Comparison of ENCODE assay signal across 15 mouse cellular contexts in the genomic region with DNA sequence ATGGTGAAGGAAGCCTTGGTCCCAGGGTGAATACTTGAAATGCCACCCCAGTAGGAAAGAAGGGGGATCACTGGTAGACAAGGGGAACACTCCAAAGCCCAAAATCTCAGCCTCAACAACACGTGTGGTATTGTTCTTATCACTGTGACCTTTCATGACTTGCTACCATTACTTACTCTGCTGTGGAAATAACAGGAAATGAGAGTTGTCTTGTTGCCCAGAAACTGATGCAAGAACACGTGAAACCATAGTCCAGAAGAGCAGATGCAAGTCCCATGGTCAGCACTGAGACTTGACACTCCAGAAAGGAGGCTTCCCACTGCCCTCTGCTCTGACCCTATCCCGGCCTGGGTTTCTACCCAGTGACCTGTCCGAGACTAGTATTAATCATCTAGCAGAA.
DNase-seq lines count a peak whose midpoint lies in the region; ATAC-seq lines count a peak whose summit lies in the region.
"Had no signal": no experiment of that assay in that cellular context is flagged by ENCODE, and none has a peak within 500 bp of the region (broad histone marks: within the 10 kb centered on the region; RNA-seq: fewer than 3 reads in every experiment).

No protein-coding gene starts in this region.

- H3K9me3 ChIP-seq in heart, embryonic 10.5 days, result no peaks in the 10 kb centered on the region
- no peaks in the 10 kb centered on the region for H3K9me3 ChIP-seq in midbrain, embryonic 15.5 days
- H3K9me3 ChIP-seq: intestine, embryonic 15.5 days; limb, embryonic 13.5 days had no signal

- H3K36me3 ChIP-seq in heart, embryonic 10.5 days, result no peaks in the 10 kb centered on the region
- H3K36me3 ChIP-seq in midbrain, embryonic 15.5 days (replicated peaks), result no peaks in the 10 kb centered on the region
- H3K36me3 ChIP-seq: intestine, embryonic 15.5 days; limb, embryonic 13.5 days had no signal

- peak; percentile 95 for DNase-seq in heart, adult 11 months
- no peak for DNase-seq in heart, embryonic 10.5 days (ENCODE audit: low spot score)
- peak; percentile 65 for DNase-seq in kidney, adult 9 months
- no peak for DNase-seq in kidney, adult 18-20 months
- peak; percentile 15 for DNase-seq in adrenal gland, adult 8-10 months
- peak; percentile 7 to 25 for DNase-seq in heart, postnatal 10 days
- no peak for DNase-seq in testis, postnatal 10 days (ENCODE audit: low spot score)
- DNase-seq: cerebellum, adult 11-12 months; gastrocnemius, postnatal 36 days; spleen, adult 18-20 months; thymus, adult 2 months had no signal

- no peak overlapping the region for H3K9ac ChIP-seq in midbrain, embryonic 15.5 days
- H3K9ac ChIP-seq: hindbrain, embryonic 14.5 days; intestine, embryonic 15.5 days; limb, embryonic 13.5 days had no signal

- no peak for ATAC-seq in midbrain, embryonic 15.5 days (replicated peaks)
- ATAC-seq: intestine, embryonic 15.5 days had no signal

- intact Hi-C loops in heart, postnatal 10 days (cut with DNase I), result no loop called here

- H3K4me1 ChIP-seq in heart, embryonic 10.5 days, result no peaks in the 10 kb centered on the region
- H3K4me1 ChIP-seq in midbrain, embryonic 15.5 days, result peaks cover 11% of the 10 kb centered on the region
- H3K4me1 ChIP-seq: intestine, embryonic 15.5 days; limb, embryonic 13.5 days had no signal

- H3K4me2 ChIP-seq in midbrain, embryonic 15.5 days, result no peak overlapping the region
- H3K4me2 ChIP-seq: hindbrain, embryonic 14.5 days; intestine, embryonic 15.5 days; limb, embryonic 13.5 days had no signal

- WGBS in heart, embryonic 10.5 days, result 63% methylated on average over 4 of the region's 4 CpGs
- WGBS in midbrain, embryonic 15.5 days, result 80% methylated on average over 4 of the region's 4 CpGs

- H3K27ac ChIP-seq in heart, embryonic 10.5 days, result no peak overlapping the region
- H3K27ac ChIP-seq in midbrain, embryonic 15.5 days, result no peak overlapping the region
- H3K27ac ChIP-seq: hindbrain, embryonic 14.5 days; intestine, embryonic 15.5 days; limb, embryonic 13.5 days had no signal

- no peak overlapping the region for H3K4me3 ChIP-seq in heart, embryonic 10.5 days
- H3K4me3 ChIP-seq in midbrain, embryonic 15.5 days, result no peak overlapping the region
- H3K4me3 ChIP-seq: intestine, embryonic 15.5 days; limb, embryonic 13.5 days had no signal

- no peaks in the 10 kb centered on the region; the same call in 1 of the 2 replicates for H3K27me3 ChIP-seq in heart, embryonic 10.5 days (ENCODE audit: insufficient read depth, poor library complexity, severe bottlenecking)
- H3K27me3 ChIP-seq in midbrain, embryonic 15.5 days (replicated peaks), result no peaks in the 10 kb centered on the region
- H3K27me3 ChIP-seq: intestine, embryonic 15.5 days; limb, embryonic 13.5 days had no signal

Comparison
In these comparisons a context has a peak if more than half of its experiments do, and no peak if none do; other contexts are left out.
1. DNase-seq: peak in heart, adult 11 months (single experiment), kidney, adult 9 months (single experiment), adrenal gland, adult 8-10 months (single experiment) and heart, postnatal 10 days (2 of 2); none in heart, embryonic 10.5 days (single experiment), kidney, adult 18-20 months (single experiment) and testis, postnatal 10 days (single experiment).